Mouse (Mus musculus): Measurements from ENCODE around the gene Olfr317. TPM values are rescaled to one million over a fixed set of nuclear protein-coding genes. Genes with fewer than 3 reads are reported as not detected.
"Not testable (repeated sequence)": the region's sequence is repeated elsewhere in the genome, so short reads cannot be mapped to it uniquely, and the experiment has no call there.

The Olfr317 gene
- not detected in 2 replicates for polyA plus RNA-seq (2015; fragmentation: Nextera tagmentation; extraction: Ambion mirVana)

GRCm38 (mm10) chr11:58738792-58739262 is at the start of gene Olfr317:
Gene Olfr317 (minus strand): TSS chr11:58739212.
- H3K36me3 ChIP-seq (replicated peaks) = no peaks in the 10 kb centered on the region
- no peak within 1 kb of the TSS for H3K9ac ChIP-seq
- H3K4me3 ChIP-seq (replicated peaks) = no peak within 1 kb of the TSS
- ATAC-seq (ENCODE audit: insufficient read depth) = no peak
- 46% methylated on average over 4 of the region's 4 CpGs for WGBS (ENCODE audit: insufficient replicate concordance)
- no peak within 1 kb of the TSS for H3K27ac ChIP-seq (replicated peaks)
- no peaks in the 10 kb centered on the region for H3K9me3 ChIP-seq (replicated peaks)
- no peaks in the 10 kb centered on the region for H3K27me3 ChIP-seq
- H3K4me2 ChIP-seq = no peak within 1 kb of the TSS
- no peaks in the 10 kb centered on the region for H3K4me1 ChIP-seq (replicated peaks)

GRCm38 (mm10) chr11:58788346-58788745 is 49.3 kb upstream of the Olfr317 start:
- no peak overlapping the region for H3K4me3 ChIP-seq (replicated peaks)
- WGBS (ENCODE audit: insufficient replicate concordance) = 51% methylated on average over 8 of the region's 8 CpGs
- no peak overlapping the region for H3K4me2 ChIP-seq
- no peak overlapping the region for H3K9ac ChIP-seq
- H3K36me3 ChIP-seq (replicated peaks) = no peaks in the 10 kb centered on the region
- no peak for ATAC-seq (ENCODE audit: insufficient read depth)
- H3K27me3 ChIP-seq = no peaks in the 10 kb centered on the region
- no peaks in the 10 kb centered on the region for H3K9me3 ChIP-seq (replicated peaks)
- no peak overlapping the region for H3K27ac ChIP-seq (replicated peaks)
- no peaks in the 10 kb centered on the region for H3K4me1 ChIP-seq (replicated peaks)

GRCm38 (mm10) chr11:58787651-58788050 is 48.6 kb upstream of the Olfr317 start:
- Histone ChIP-seq H3K27me3 (no peaks in the 10 kb centered on the region), H3K4me3 (replicated peaks) (no peak overlapping the region), H3K4me1 (replicated peaks) (no peaks in the 10 kb centered on the region), H3K36me3 (replicated peaks) (no peaks in the 10 kb centered on the region), H3K27ac (replicated peaks) (no peak overlapping the region), H3K4me2 (no peak overlapping the region), H3K9ac (no peak overlapping the region), H3K9me3 (replicated peaks) (no peaks in the 10 kb centered on the region)
- 72% methylated on average over 10 of the region's 10 CpGs for WGBS (ENCODE audit: insufficient replicate concordance)
- ATAC-seq (ENCODE audit: insufficient read depth) = no peak

- Histone ChIP-seq H3K36me3 (replicated peaks) (no peaks in the 10 kb centered on the region), H3K9me3 (replicated peaks) (no peaks in the 10 kb centered on the region), H3K4me3 (replicated peaks) (no peak overlapping the region), H3K27me3 (no peaks in the 10 kb centered on the region), H3K27ac (replicated peaks) (no peak overlapping the region), H3K4me1 (replicated peaks) (no peaks in the 10 kb centered on the region), H3K4me2 (no peak overlapping the region), H3K9ac (no peak overlapping the region)
- 59% methylated on average over 2 of the region's 2 CpGs for WGBS (ENCODE audit: insufficient replicate concordance)
- no peak for ATAC-seq (ENCODE audit: insufficient read depth)
These were observed 45.2 kb upstream of the Olfr317 start for GRCm38 (mm10) chr11:58784182-58784581.

- Histone ChIP-seq H3K4me2 (no peak within 1 kb of the TSS), H3K27ac (replicated peaks) (no peak within 1 kb of the TSS), H3K4me3 (replicated peaks) (no peak within 1 kb of the TSS), H3K27me3 (no peaks in the 10 kb centered on the region), H3K9me3 (replicated peaks) (no peaks in the 10 kb centered on the region), H3K36me3 (replicated peaks) (no peaks in the 10 kb centered on the region), H3K9ac (no peak within 1 kb of the TSS), H3K4me1 (replicated peaks) (no peaks in the 10 kb centered on the region)
- ATAC-seq (ENCODE audit: insufficient read depth) = no peak
- 54% methylated on average over 6 of the region's 6 CpGs for WGBS (ENCODE audit: insufficient replicate concordance)
These were observed 43.6 kb upstream of the Olfr317 start, which contains the start of gene Olfr314 for GRCm38 (mm10) chr11:58782480-58783089. Gene Olfr314 (plus strand): TSS chr11:58782952.

- H3K9me3 ChIP-seq (replicated peaks) = no peaks in the 10 kb centered on the region
- ATAC-seq (ENCODE audit: insufficient read depth) = no peak
- H3K27me3 ChIP-seq = no peaks in the 10 kb centered on the region
- H3K4me1 ChIP-seq (replicated peaks) = no peaks in the 10 kb centered on the region
- no peaks in the 10 kb centered on the region for H3K36me3 ChIP-seq (replicated peaks)
- no peak within 1 kb of the TSS for H3K27ac ChIP-seq (replicated peaks)
- no peak within 1 kb of the TSS for H3K9ac ChIP-seq
- no peak within 1 kb of the TSS for H3K4me2 ChIP-seq
- no peak within 1 kb of the TSS for H3K4me3 ChIP-seq (replicated peaks)
These were observed 33.9 kb upstream of the Olfr317 start, which contains the start of gene Olfr315 for GRCm38 (mm10) chr11:58772888-58773287. Gene Olfr315 (plus strand): TSS chr11:58773188.

- H3K4me2 ChIP-seq = no peak within 1 kb of the TSS
- H3K9me3 ChIP-seq (replicated peaks) = no peaks in the 10 kb centered on the region
- no peak within 1 kb of the TSS for H3K27ac ChIP-seq (replicated peaks)
- H3K4me1 ChIP-seq (replicated peaks) = no peaks in the 10 kb centered on the region
- H3K36me3 ChIP-seq (replicated peaks) = no peaks in the 10 kb centered on the region
- ATAC-seq (ENCODE audit: insufficient read depth) = no peak
- no peak within 1 kb of the TSS for H3K4me3 ChIP-seq (replicated peaks)
- WGBS (ENCODE audit: insufficient replicate concordance) = 66% methylated on average over 2 of the region's 2 CpGs
- H3K27me3 ChIP-seq = no peaks in the 10 kb centered on the region
- H3K9ac ChIP-seq = no peak within 1 kb of the TSS
These were observed 13.4 kb upstream of the Olfr317 start, which contains the start of gene Olfr316 for GRCm38 (mm10) chr11:58752434-58752833. Gene Olfr316 (plus strand): TSS chr11:58752734.

- not testable (repeated sequence) for ATAC-seq (ENCODE audit: insufficient read depth); H3K9me3 ChIP-seq (replicated peaks); H3K4me1 ChIP-seq (replicated peaks); H3K27ac ChIP-seq (replicated peaks); H3K36me3 ChIP-seq (replicated peaks); H3K9ac ChIP-seq; H3K4me3 ChIP-seq (replicated peaks); H3K27me3 ChIP-seq; H3K4me2 ChIP-seq
- 79% methylated on average over 18 of the region's 18 CpGs for WGBS (ENCODE audit: insufficient replicate concordance)
These were observed 12.1 kb upstream of the Olfr317 start for GRCm38 (mm10) chr11:58751096-58751495.

GRCm38 (mm10) chr11:58733372-58733771 is 5.6 kb downstream of the Olfr317 start:
- Histone ChIP-seq H3K27me3 (no peaks in the 10 kb centered on the region), H3K9me3 (replicated peaks) (no peaks in the 10 kb centered on the region), H3K9ac (no peak overlapping the region), H3K4me1 (replicated peaks) (no peaks in the 10 kb centered on the region), H3K4me2 (no peak overlapping the region), H3K4me3 (replicated peaks) (no peak overlapping the region), H3K27ac (replicated peaks) (no peak overlapping the region), H3K36me3 (replicated peaks) (no peaks in the 10 kb centered on the region)
- ATAC-seq (ENCODE audit: insufficient read depth) = no peak
- WGBS (ENCODE audit: insufficient replicate concordance) = 53% methylated on average over 3 of the region's 3 CpGs

- 61% methylated on average over 6 of the region's 6 CpGs for WGBS (ENCODE audit: insufficient replicate concordance)
- H3K9me3 ChIP-seq (replicated peaks); ATAC-seq (ENCODE audit: insufficient read depth): not testable (repeated sequence)
These were observed 10.9 kb downstream of the Olfr317 start for GRCm38 (mm10) chr11:58727896-58728650.

GRCm38 (mm10) chr11:58723914-58724313 is 15.1 kb downstream of the Olfr317 start, which contains the start of gene Olfr318:
Gene Olfr318 (minus strand): TSS chr11:58724014.
- Histone ChIP-seq H3K27me3 (no peaks in the 10 kb centered on the region), H3K27ac (replicated peaks) (no peak within 1 kb of the TSS), H3K9me3 (replicated peaks) (no peaks in the 10 kb centered on the region), H3K9ac (no peak within 1 kb of the TSS), H3K4me3 (replicated peaks) (no peak within 1 kb of the TSS), H3K4me2 (no peak within 1 kb of the TSS), H3K36me3 (replicated peaks) (no peaks in the 10 kb centered on the region), H3K4me1 (replicated peaks) (no peaks in the 10 kb centered on the region)
- ATAC-seq (ENCODE audit: insufficient read depth) = no peak

More at GRCm38 (mm10) chr11:58727896-58728650, 10.9 kb downstream of the Olfr317 start:
- not testable (repeated sequence) for H3K27me3 ChIP-seq; H3K27ac ChIP-seq (replicated peaks); H3K4me1 ChIP-seq (replicated peaks); H3K4me2 ChIP-seq; H3K4me3 ChIP-seq (replicated peaks); H3K36me3 ChIP-seq (replicated peaks); H3K9ac ChIP-seq
